Mouse (Mus musculus) 3T3-L1 (cell line): ENCODE data around the gene Arsb.
A peak's percentile ranks its signal among the peaks of the same experiment; 100 is the strongest.

Source experiments
- DNase-seq: peaks from one replicate; pipeline ENCODE4 v3.0.0-alpha.2; 2015; ENCODE audit warnings: low read depth, low spot score

Arsb gene

GRCm38 (mm10) chr13:93771588-93772278 lies at the start of gene Arsb:
TSS of gene Arsb (plus strand) at chr13:93771630.
- peak; percentile 90 for DNase-seq

- DNase-seq = no peak
Observed at GRCm38 (mm10) chr13:93721916-93722315, 49.5 kb upstream of the Arsb start.

- no peak for DNase-seq
Observed at GRCm38 (mm10) chr13:93723455-93723854, 48.0 kb upstream of the Arsb start.

- DNase-seq = peak; percentile 37
Observed at GRCm38 (mm10) chr13:93724206-93724605, 47.2 kb upstream of the Arsb start.

GRCm38 (mm10) chr13:93735131-93735636 lies 36.2 kb upstream of the Arsb start:
- DNase-seq = no peak

- DNase-seq = no peak
Observed at GRCm38 (mm10) chr13:93744118-93744517, 27.3 kb upstream of the Arsb start.

GRCm38 (mm10) chr13:93752597-93753400 lies 18.6 kb upstream of the Arsb start:
- no peak for DNase-seq

- peak; percentile 17 for DNase-seq
Observed at GRCm38 (mm10) chr13:93755084-93755483, 16.3 kb upstream of the Arsb start.

GRCm38 (mm10) chr13:93756674-93757073 lies 14.8 kb upstream of the Arsb start:
- DNase-seq = no peak

GRCm38 (mm10) chr13:93757514-93757913 lies 13.9 kb upstream of the Arsb start:
- no peak for DNase-seq

- DNase-seq = no peak
Observed at GRCm38 (mm10) chr13:93758149-93758898, 13.1 kb upstream of the Arsb start.

- no peak for DNase-seq
Observed at GRCm38 (mm10) chr13:93761831-93762230, 9.6 kb upstream of the Arsb start.

- DNase-seq = no peak
Observed at GRCm38 (mm10) chr13:93762879-93763278, 8.6 kb upstream of the Arsb start.

GRCm38 (mm10) chr13:93764321-93764973 lies 7.0 kb upstream of the Arsb start:
- DNase-seq = no peak

- DNase-seq = peak; percentile 71
Observed at GRCm38 (mm10) chr13:93771031-93771587, 321 bp upstream of the Arsb start.

GRCm38 (mm10) chr13:93772279-93772636 lies 828 bp downstream of the Arsb start:
- no peak for DNase-seq

GRCm38 (mm10) chr13:93772861-93773260 lies 1.4 kb downstream of the Arsb start:
- no peak for DNase-seq

GRCm38 (mm10) chr13:93773704-93774315 lies 2.4 kb downstream of the Arsb start:
- DNase-seq = no peak

- DNase-seq = no peak
Observed at GRCm38 (mm10) chr13:93782823-93783222, 11.4 kb downstream of the Arsb start.

GRCm38 (mm10) chr13:93785329-93785728 lies 13.9 kb downstream of the Arsb start:
- no peak for DNase-seq

- DNase-seq = no peak
Observed at GRCm38 (mm10) chr13:93786051-93786450, 14.6 kb downstream of the Arsb start.
